Mouse (Mus musculus) effector memory CD4-positive, alpha-beta T cell, adult 7 months (primary cell): ENCODE results near the gene Slc15a3. TPM values are rescaled to one million over a fixed set of nuclear protein-coding genes. Genes with fewer than 3 reads are reported as not detected.

ENCODE experiments used
- polyA plus RNA-seq: library from polyadenylated mRNA; unstranded; fragments of 100-300 nt; shearing (Covaris generic); gene quantifications from one replicate; pipeline ENCODE4 v1.2.1, GENCODE M21; 2017

Gene Slc15a3
- polyA plus RNA-seq: 19.5 TPM

GRCm38 (mm10) chr19:10839010-10839892 is at the start of gene Slc15a3:
Gene Slc15a3 (plus strand): TSS chr19:10839727.

GRCm38 (mm10) chr19:10829436-10830175 is 9.9 kb upstream of the Slc15a3 start, which contains the start of gene Cd6:
Gene Cd6 (minus strand): TSS chr19:10830058.

GRCm38 (mm10) chr19:10869886-10870527 is 30.5 kb downstream of the Slc15a3 start, which contains the start of gene Tmem132a:
Gene Tmem132a (minus strand): TSS chr19:10869940.

GRCm38 (mm10) chr19:10881426-10882154 is 42.1 kb downstream of the Slc15a3 start, which contains the start of gene Tmem109:
Gene Tmem109 (minus strand): TSS chr19:10882001.

GRCm38 (mm10) chr19:10895016-10895528 is 55.5 kb downstream of the Slc15a3 start, which contains the start of gene Prpf19:
Gene Prpf19 (plus strand): TSS chr19:10895231.

Other genes with a start within 250 kb of the Slc15a3 start
- gene Ddb1, start 234.4 kb upstream of the Slc15a3 start, polyA plus RNA-seq: 128 TPM
- 3.5 TPM for gene Tkfc, start 234.1 kb upstream of the Slc15a3 start, polyA plus RNA-seq
- gene Vwce, start 205.5 kb upstream of the Slc15a3 start, polyA plus RNA-seq: 1.0 TPM
- gene Pga5, start 161.7 kb upstream of the Slc15a3 start, polyA plus RNA-seq: not detected
- gene Vps37c, start 151.0 kb upstream of the Slc15a3 start, polyA plus RNA-seq: 25.1 TPM
- 564 TPM for gene Cd5, start 100.7 kb upstream of the Slc15a3 start, polyA plus RNA-seq
- 802 TPM for gene Cd6, start 9.7 kb upstream of the Slc15a3 start, polyA plus RNA-seq
- 2.6 TPM for gene Tmem132a, start 30.2 kb downstream of the Slc15a3 start, polyA plus RNA-seq
- 54.6 TPM for gene Tmem109, start 42.3 kb downstream of the Slc15a3 start, polyA plus RNA-seq
- 50.8 TPM for gene Prpf19, start 55.5 kb downstream of the Slc15a3 start, polyA plus RNA-seq
- not detected for gene Zp1, start 80.9 kb downstream of the Slc15a3 start, polyA plus RNA-seq
- not detected for gene Ptgdr2, start 97.4 kb downstream of the Slc15a3 start, polyA plus RNA-seq
- 17.1 TPM for gene Ccdc86, start 109.5 kb downstream of the Slc15a3 start, polyA plus RNA-seq
- not detected for gene Ms4a10, start 134.9 kb downstream of the Slc15a3 start, polyA plus RNA-seq
- 0.44 TPM for gene Ms4a15, start 153.5 kb downstream of the Slc15a3 start, polyA plus RNA-seq
- not detected for gene Ms4a18, start 178.3 kb downstream of the Slc15a3 start, polyA plus RNA-seq
- gene Ms4a8a, start 241.4 kb downstream of the Slc15a3 start, polyA plus RNA-seq: 1.1 TPM